Mouse (Mus musculus) cortical plate, adult 2 months (tissue): ENCODE data around the gene Zfp454.

Source experiments
- CTCF ChIP-seq: fragments of 200-500 bp; IDR thresholded peaks from 2 replicates; pipeline ENCODE4 v1.5.1; 2011; ENCODE audit warnings: mild to moderate bottlenecking, control low read depth, low read length; ENCODE audit not compliant: insufficient read depth; ENCODE audit errors: extremely low read depth
- POLR2A ChIP-seq: fragments of 200-500 bp; IDR thresholded peaks from 2 replicates; pipeline ENCODE4 v1.6.1; 2011; ENCODE audit warnings: mild to moderate bottlenecking, low read length, control low read depth; ENCODE audit not compliant: insufficient read depth; ENCODE audit errors: extremely low read depth

GRCm38 (mm10) chr11:50850177-50850735 lies 37.2 kb downstream of the Zfp454 start, which contains the start of gene Grm6:
- TF ChIP-seq CTCF (no peak), POLR2A (no peak)
